Mouse (Mus musculus) testis, adult 2 months (tissue): ENCODE results near the gene Tmem178.

Experiments
- CTCF ChIP-seq: fragments of 200-500 bp; IDR thresholded peaks from 2 replicates; pipeline ENCODE4 v1.5.1; 2012; ENCODE audit warnings: low read depth, mild to moderate bottlenecking, inconsistent platforms, low read length, moderate library complexity; ENCODE audit not compliant: control insufficient read depth, insufficient read depth, insufficient replicate concordance
- POLR2A ChIP-seq: fragments of 200-500 bp; IDR thresholded peaks from 2 replicates; pipeline ENCODE4 v1.6.1; 2012; ENCODE audit warnings: low read depth, mild to moderate bottlenecking, inconsistent platforms, low read length, moderate library complexity; ENCODE audit not compliant: control insufficient read depth

DNA sequence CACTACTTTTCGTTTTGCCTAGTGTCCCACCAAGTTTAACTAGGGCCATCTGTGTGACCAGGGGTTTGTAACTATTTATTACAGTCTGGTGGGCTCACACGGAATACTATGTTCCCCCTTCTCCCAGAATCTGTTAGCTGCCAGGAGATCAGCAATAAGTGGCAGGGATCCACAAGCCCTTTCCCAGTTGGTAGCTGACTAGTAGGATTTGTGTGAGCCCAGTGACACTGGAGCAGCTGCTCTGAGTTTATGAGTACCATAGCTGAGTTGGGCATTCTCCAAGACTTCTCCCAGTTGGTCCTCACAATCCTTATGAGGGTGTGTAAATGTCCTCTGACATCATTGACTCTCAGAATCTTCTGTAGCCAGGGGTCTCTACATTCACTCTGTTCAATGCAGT is 15.4 kb downstream of the Tmem178 start:
- TF ChIP-seq CTCF (no peak), POLR2A (no peak)
